Mouse (Mus musculus) E14TG2a.4 (cell line): ENCODE data around the gene Bcan.

Source experiments
- H3K27me3 ChIP-seq: 2 replicates; pipeline ENCODE4 v1.6.1; 2014; ENCODE audit warnings: low read length, control low read depth; ENCODE audit not compliant: insufficient read depth
- H3K36me3 ChIP-seq: 2 replicates; pipeline ENCODE4 v1.6.1; 2014; ENCODE audit warnings: low read length, control low read depth; ENCODE audit not compliant: insufficient read depth
- H3K4me1 ChIP-seq: replicated peaks from 2 replicates; pipeline ENCODE4 v1.6.1; 2014; ENCODE audit warnings: low read depth, low read length, control low read depth
- H3K4me3 ChIP-seq: replicated peaks from 2 replicates; pipeline ENCODE4 v1.5.1; 2014; ENCODE audit warnings: mild to moderate bottlenecking, low read length
- H3K9me3 ChIP-seq: 2 replicates; pipeline ENCODE4 v1.6.1; 2014; ENCODE audit warnings: low read length, control low read depth
- CTCF ChIP-seq: conservative IDR thresholded peaks from 2 replicates; pipeline ENCODE4 v1.5.1; 2014; ENCODE audit warnings: low read length
- NANOG ChIP-seq: IDR thresholded peaks from 2 replicates; pipeline ENCODE4 v1.6.1; 2014; ENCODE audit warnings: borderline replicate concordance, low read length, mixed read lengths
- POU5F1 ChIP-seq: IDR thresholded peaks from 2 replicates; pipeline ENCODE4 v1.6.1; 2014; ENCODE audit warnings: low read length, borderline replicate concordance

Gene Bcan

GRCm38 (mm10) chr3:87945781-87946540 is 54.1 kb downstream of the Bcan start:
- TF ChIP-seq NANOG = no peak
- TF ChIP-seq POU5F1 = no peak
- TF ChIP-seq CTCF = no peak
- Histone ChIP-seq H3K9me3 (no peaks in the 10 kb centered on the region), H3K36me3 (peaks cover 49% of the 10 kb centered on the region), H3K27me3 (peaks cover 55% of the 10 kb centered on the region), H3K4me1 (peaks cover 78% of the 10 kb centered on the region), H3K4me3 (0 out of 2 replicates have a peak overlapping the region, but pooled peaks have one; percentile 17)

GRCm38 (mm10) chr3:87944838-87945600 is 55.0 kb downstream of the Bcan start:
- H3K27me3 ChIP-seq = peaks cover 46% of the 10 kb centered on the region
- H3K4me3 ChIP-seq = peak overlapping the region; percentile 17; the same call in 1 of the 2 replicates
- H3K9me3 ChIP-seq = no peaks in the 10 kb centered on the region
- TF ChIP-seq NANOG = no peak
- TF ChIP-seq CTCF = no peak
- no peak for TF ChIP-seq POU5F1
- H3K36me3 ChIP-seq = peaks cover 58% of the 10 kb centered on the region
- H3K4me1 ChIP-seq = peaks cover 71% of the 10 kb centered on the region

- Histone ChIP-seq H3K27me3 (peaks cover 32% of the 10 kb centered on the region), H3K9me3 (no peaks in the 10 kb centered on the region), H3K4me1 (peaks cover 58% of the 10 kb centered on the region), H3K4me3 (no peak overlapping the region), H3K36me3 (peaks cover 72% of the 10 kb centered on the region)
- TF ChIP-seq CTCF = no peak
- no peak for TF ChIP-seq NANOG
- no peak for TF ChIP-seq POU5F1
Measured at GRCm38 (mm10) chr3:87943586-87943985, 56.4 kb downstream of the Bcan start.

- Histone ChIP-seq H3K36me3 (peaks cover 83% of the 10 kb centered on the region), H3K4me1 (peaks cover 51% of the 10 kb centered on the region), H3K9me3 (no peaks in the 10 kb centered on the region), H3K4me3 (no peak overlapping the region), H3K27me3 (peaks cover 22% of the 10 kb centered on the region)
- TF ChIP-seq POU5F1 (no peak), CTCF (no peak), NANOG (no peak)
Measured at GRCm38 (mm10) chr3:87942471-87942870, 57.6 kb downstream of the Bcan start.

- peaks cover 100% of the 10 kb centered on the region for H3K36me3 ChIP-seq
- TF ChIP-seq POU5F1 (no peak), NANOG (no peak), CTCF (no peak)
- no peak overlapping the region for H3K4me3 ChIP-seq
- no peaks in the 10 kb centered on the region for H3K9me3 ChIP-seq
- peaks cover 5% of the 10 kb centered on the region for H3K27me3 ChIP-seq
- peaks cover 47% of the 10 kb centered on the region for H3K4me1 ChIP-seq
Measured at GRCm38 (mm10) chr3:87940611-87941010, 59.4 kb downstream of the Bcan start.
